Mouse (Mus musculus) ES-Bruce4 (cell line): ENCODE results near the gene Platr17. TPM values are rescaled to one million over a fixed set of nuclear protein-coding genes. Genes with fewer than 3 reads are reported as not detected.

ENCODE experiments used
- H3K27ac ChIP-seq: 2 replicates; pipeline ENCODE4 v1.5.1; 2012; ENCODE audit warnings: low read length, inconsistent platforms; ENCODE audit not compliant: insufficient read depth
- H3K27me3 ChIP-seq: 2 replicates; pipeline ENCODE4 v1.6.1; 2012; ENCODE audit warnings: mild to moderate bottlenecking, low read length, inconsistent platforms; ENCODE audit not compliant: control insufficient read depth, poor library complexity, insufficient read depth, severe bottlenecking
- H3K36me3 ChIP-seq: 2 replicates; pipeline ENCODE4 v1.6.1; 2012; ENCODE audit warnings: inconsistent platforms, mild to moderate bottlenecking, low read length, moderate library complexity; ENCODE audit not compliant: control insufficient read depth, poor library complexity, insufficient read depth, severe bottlenecking
- H3K4me1 ChIP-seq: one replicate; pipeline ENCODE4 v1.8.1; 2011; ENCODE audit warnings: low read length; ENCODE audit not compliant: control insufficient read depth, insufficient read depth
- H3K4me3 ChIP-seq: 2 replicates; pipeline ENCODE4 v1.5.1; 2011; ENCODE audit warnings: low read depth, mild to moderate bottlenecking, low read length
- H3K9ac ChIP-seq: 2 replicates; pipeline ENCODE4 v1.6.1; 2012; ENCODE audit warnings: low read depth, mild to moderate bottlenecking, inconsistent platforms; ENCODE audit not compliant: poor library complexity, severe bottlenecking
- H3K9me3 ChIP-seq: replicated peaks from 2 replicates; pipeline ENCODE4 v1.6.1; 2012; ENCODE audit warnings: mild to moderate bottlenecking, low read length, inconsistent platforms; ENCODE audit not compliant: control insufficient read depth, poor library complexity, insufficient read depth, severe bottlenecking
- CTCF ChIP-seq: IDR thresholded peaks from one replicate; pipeline ENCODE4 v1.8.1; 2011; ENCODE audit warnings: low read depth, low read length
- EP300 ChIP-seq: IDR thresholded peaks from 2 replicates; pipeline ENCODE4 v1.6.1; 2011; ENCODE audit warnings: low read depth, low read length; ENCODE audit not compliant: insufficient read depth
- POLR2A ChIP-seq: IDR thresholded peaks from one replicate; pipeline ENCODE4 v1.8.1; 2011; ENCODE audit warnings: low read length; ENCODE audit not compliant: insufficient read depth
- polyA plus RNA-seq: library from polyadenylated mRNA; stranded (reverse); fragments of >200 nt; gene quantifications from 2 replicates; pipeline ENCODE4 v1.2.4, GENCODE M21; 2011; ENCODE audit warnings: low read depth; ENCODE audit not compliant: missing spikeins, insufficient read depth, insufficient read length

Gene Platr17
- polyA plus RNA-seq, 1 experiment, result 16.7 TPM

- Histone ChIP-seq H3K36me3 (peaks cover 29% of the 10 kb centered on the region), H3K4me3 (peak overlapping the region; percentile 76), H3K9me3 (no peaks in the 10 kb centered on the region), H3K9ac (peak overlapping the region; percentile 47), H3K27me3 (no peaks in the 10 kb centered on the region), H3K27ac (peak overlapping the region; percentile 79), H3K4me1 (peaks cover 4% of the 10 kb centered on the region)
- TF ChIP-seq CTCF (peak; percentile 58), POLR2A (no peak)
These were observed 10.0 kb downstream of the Platr17 start for GRCm38 (mm10) chr17:33914969-33915391.

- Histone ChIP-seq H3K4me3 (peak within 1 kb of the TSS; percentile 85), H3K27ac (peak within 1 kb of the TSS; percentile 79), H3K9me3 (no peaks in the 10 kb centered on the region), H3K9ac (peak within 1 kb of the TSS; percentile 82), H3K36me3 (peaks cover 26% of the 10 kb centered on the region), H3K4me1 (peaks cover 1% of the 10 kb centered on the region), H3K27me3 (no peaks in the 10 kb centered on the region)
- TF ChIP-seq POLR2A, result peak; percentile 4
- TF ChIP-seq CTCF, result no peak
- TF ChIP-seq EP300, result 0 out of 2 replicates have a peak, but pooled peaks have one; percentile 24
These were observed 10.8 kb downstream of the Platr17 start, which contains the start of the genes Tapbp and Zbtb22 for GRCm38 (mm10) chr17:33915671-33916250. Tapbp (plus strand) TSS chr17:33915899. Zbtb22 (plus strand) TSS chr17:33915904.

- Histone ChIP-seq H3K27ac (no peak overlapping the region), H3K4me1 (peaks cover 1% of the 10 kb centered on the region), H3K36me3 (peaks cover 22% of the 10 kb centered on the region), H3K27me3 (no peaks in the 10 kb centered on the region), H3K9me3 (no peaks in the 10 kb centered on the region), H3K4me3 (peak overlapping the region; percentile 85), H3K9ac (peak overlapping the region; percentile 82)
- TF ChIP-seq POLR2A (no peak), CTCF (no peak), EP300 (no peak)
These were observed 11.4 kb downstream of the Platr17 start for GRCm38 (mm10) chr17:33916294-33916693.

GRCm38 (mm10) chr17:33916847-33917655 lies 12.1 kb downstream of the Platr17 start:
- no peak for TF ChIP-seq CTCF
- no peak for TF ChIP-seq EP300
- no peak for TF ChIP-seq POLR2A
- Histone ChIP-seq H3K27me3 (no peaks in the 10 kb centered on the region), H3K9me3 (no peaks in the 10 kb centered on the region), H3K4me1 (peaks cover 1% of the 10 kb centered on the region), H3K27ac (no peak overlapping the region), H3K4me3 (peak overlapping the region; percentile 40), H3K9ac (0 out of 2 replicates have a peak overlapping the region, but pooled peaks have one; percentile 82), H3K36me3 (peaks cover 20% of the 10 kb centered on the region)

GRCm38 (mm10) chr17:33917656-33918292 lies 12.8 kb downstream of the Platr17 start:
- Histone ChIP-seq H3K27ac (no peak overlapping the region), H3K9me3 (no peaks in the 10 kb centered on the region), H3K9ac (no peak overlapping the region; the same call in 1 of the 2 replicates), H3K4me3 (peak overlapping the region; percentile 38), H3K4me1 (peaks cover 1% of the 10 kb centered on the region), H3K36me3 (peaks cover 13% of the 10 kb centered on the region), H3K27me3 (no peaks in the 10 kb centered on the region)
- TF ChIP-seq EP300 (no peak), CTCF (no peak), POLR2A (no peak)
